Mouse (Mus musculus): ENCODE measurements around the gene Brip1.
A peak's percentile ranks its signal among the peaks of the same experiment; 100 is the strongest.
"Not testable (repeated sequence)": the region's sequence is repeated elsewhere in the genome, so short reads cannot be mapped to it uniquely, and the experiment has no call there.

Brip1 gene

DNA sequence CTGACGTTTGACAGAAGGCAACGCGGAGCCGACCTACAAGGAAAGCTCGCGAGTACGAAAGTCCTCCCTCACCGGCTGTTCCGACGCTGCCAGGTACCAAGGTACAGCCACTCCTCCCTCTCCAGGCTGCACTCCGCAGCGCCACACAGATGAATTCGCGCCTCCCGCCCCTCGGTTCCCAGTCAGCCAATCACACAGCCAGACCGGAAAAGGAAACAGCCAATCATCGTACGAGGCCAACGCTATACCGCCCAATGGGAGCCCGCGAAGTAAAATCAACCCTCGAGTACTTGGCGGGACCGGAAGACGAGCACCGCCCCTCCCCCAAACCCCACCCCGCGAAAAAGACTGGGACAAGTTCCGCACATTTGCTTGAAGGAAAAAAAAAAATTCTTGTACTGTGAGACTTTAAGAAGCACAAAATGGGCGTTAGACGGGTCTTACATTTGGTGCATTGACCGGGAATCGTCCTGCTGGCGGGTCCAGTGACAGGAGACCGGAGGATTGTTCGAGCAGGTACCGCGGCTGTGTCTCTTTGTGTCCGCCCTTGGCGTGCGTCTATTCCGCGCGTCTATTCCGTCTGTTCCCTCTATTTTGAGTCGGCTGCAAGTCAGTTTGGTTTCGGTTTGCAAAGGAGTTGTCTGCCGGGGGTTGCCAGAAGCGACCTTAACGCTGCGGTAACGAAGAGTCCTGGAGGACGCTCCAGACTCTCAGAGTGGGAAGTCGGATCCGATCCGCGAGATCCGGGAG lies at the start of gene Brip1:
Brip1 (minus strand) TSS at position 157 of the 750 bp plus-strand sequence.
- DNase-seq (ENCODE audit: low spot score in 2 of 2): peak; percentile 85 to 88

- no peak for DNase-seq (ENCODE audit: low spot score in 2 of 2)
Measured at GRCm38 (mm10) chr11:86232446-86232845, 31.5 kb upstream of the Brip1 start.

DNA sequence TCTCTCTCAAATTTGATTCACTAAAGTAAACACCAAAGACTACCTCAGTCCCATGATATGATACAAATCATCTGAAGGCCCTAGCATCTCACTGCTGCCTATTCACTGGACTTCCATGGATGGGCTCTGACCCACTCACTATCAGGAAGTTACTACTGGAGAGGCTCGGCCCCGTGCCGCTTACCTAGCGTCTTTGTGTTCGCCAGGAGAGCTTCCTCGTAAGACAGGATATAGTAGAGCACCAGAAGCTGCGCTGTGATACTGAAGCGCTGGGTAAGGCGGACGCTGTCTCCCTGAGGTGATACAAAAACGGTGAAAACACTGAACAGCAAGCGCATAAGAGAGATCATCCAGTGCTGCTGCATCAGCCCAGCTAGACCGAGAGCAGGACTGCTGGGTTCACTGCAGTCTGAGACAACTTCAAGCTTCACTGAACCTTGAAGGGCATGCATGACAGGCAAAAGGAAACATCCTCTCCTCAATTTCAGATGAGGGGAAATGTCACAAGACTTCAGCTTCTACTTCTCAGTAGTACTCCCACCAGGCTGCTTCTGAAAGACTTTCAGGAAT lies 30.9 kb upstream of the Brip1 start:
- DNase-seq (ENCODE audit: low spot score in 2 of 2): no peak

DNA sequence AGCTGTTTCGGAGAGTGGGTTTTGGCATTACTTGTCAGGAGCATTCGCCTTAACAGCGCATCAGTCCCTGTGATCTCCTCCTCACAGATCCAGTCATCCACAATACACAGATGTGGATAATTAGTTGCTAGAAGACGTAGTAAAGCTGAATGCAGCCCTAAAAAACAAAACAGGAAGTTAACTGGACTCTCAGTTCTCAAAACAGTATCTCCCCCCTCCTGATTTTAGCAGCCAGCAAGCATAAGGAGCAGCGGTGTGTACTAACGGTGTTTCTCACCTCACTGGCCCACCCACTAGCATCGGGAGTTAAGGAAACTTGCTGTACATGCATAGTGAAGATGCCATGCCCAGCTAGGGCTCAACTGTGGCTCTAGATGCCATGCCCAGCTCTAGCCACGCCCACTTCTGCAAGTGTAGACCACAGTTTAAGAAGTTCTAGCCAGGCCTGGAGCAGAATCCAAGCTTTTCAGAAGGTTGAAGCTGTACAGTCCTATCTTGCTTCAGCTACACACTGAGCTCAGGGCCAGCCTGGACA lies 25.7 kb upstream of the Brip1 start:
- no peak for DNase-seq (ENCODE audit: low spot score in 2 of 2)

GRCm38 (mm10) chr11:86225761-86226160 lies 24.8 kb upstream of the Brip1 start:
- no peak for DNase-seq (ENCODE audit: low spot score in 2 of 2)

- DNase-seq (ENCODE audit: low spot score in 2 of 2): no peak
Measured at GRCm38 (mm10) chr11:86211803-86212202, 10.8 kb upstream of the Brip1 start.

GRCm38 (mm10) chr11:86209123-86209522 lies 8.1 kb upstream of the Brip1 start:
- DNase-seq (ENCODE audit: low spot score in 2 of 2): no peak

DNA sequence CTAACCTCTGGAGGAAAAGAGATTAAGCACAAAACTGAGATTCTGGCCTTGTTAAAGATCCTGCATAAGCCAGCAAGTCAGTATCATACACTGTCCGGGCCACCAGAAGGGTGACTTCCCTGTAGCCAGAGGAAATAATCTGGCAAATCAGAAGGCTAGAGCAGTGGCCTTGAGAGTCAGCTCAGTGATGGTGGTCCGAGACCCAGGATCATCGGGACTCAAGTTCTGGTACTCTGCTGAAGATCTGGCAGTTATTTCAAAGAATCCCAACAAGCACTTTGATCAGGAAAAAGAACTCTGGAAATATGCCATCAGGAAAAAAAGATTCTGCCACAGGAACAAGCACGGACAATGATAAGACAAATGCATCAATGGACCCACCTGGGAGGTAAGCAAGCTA lies 4.9 kb upstream of the Brip1 start:
- DNase-seq (ENCODE audit: low spot score in 2 of 2): no peak

- DNase-seq (ENCODE audit: low spot score in 2 of 2): no peak
Measured at GRCm38 (mm10) chr11:86205031-86205430, 4.0 kb upstream of the Brip1 start.

DNA sequence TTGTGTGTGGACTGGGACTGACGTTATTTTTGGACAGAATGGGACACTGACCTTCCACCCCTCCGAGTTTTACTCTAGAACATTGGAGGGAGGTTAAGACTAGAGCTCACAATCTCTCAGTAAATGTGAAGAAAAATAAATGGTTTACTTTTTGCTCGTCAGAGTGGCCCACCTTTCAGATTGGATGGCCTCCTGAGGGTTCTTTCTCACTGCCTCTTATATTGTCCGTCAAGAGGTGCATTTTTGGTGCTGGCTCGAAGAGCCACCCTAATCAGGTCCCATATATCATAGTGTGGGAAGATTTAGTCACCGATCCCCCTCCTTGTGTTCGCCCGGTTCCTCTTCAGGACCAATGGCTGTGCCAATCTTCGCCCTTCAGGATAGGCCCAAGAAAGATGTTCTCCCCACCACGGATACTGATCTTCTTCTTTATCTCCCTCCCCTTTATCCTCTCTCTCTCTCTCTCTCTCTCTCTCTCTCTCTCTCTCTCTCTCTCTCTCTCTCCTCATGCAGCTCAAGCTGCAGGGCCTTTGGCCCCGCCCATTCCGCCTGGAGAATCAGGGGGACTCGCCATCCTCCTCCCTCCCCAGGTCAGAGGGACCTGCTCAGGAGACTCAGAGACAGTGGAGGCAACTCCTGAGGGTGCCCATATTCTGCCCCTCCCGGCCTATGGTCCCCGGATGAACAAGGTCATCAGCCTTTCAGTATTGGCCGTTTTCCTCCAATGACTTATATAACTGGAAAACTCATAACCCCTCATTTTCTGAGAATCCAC lies 1.1 kb upstream of the Brip1 start:
- DNase-seq (ENCODE audit: low spot score in 2 of 2): no peak

DNA sequence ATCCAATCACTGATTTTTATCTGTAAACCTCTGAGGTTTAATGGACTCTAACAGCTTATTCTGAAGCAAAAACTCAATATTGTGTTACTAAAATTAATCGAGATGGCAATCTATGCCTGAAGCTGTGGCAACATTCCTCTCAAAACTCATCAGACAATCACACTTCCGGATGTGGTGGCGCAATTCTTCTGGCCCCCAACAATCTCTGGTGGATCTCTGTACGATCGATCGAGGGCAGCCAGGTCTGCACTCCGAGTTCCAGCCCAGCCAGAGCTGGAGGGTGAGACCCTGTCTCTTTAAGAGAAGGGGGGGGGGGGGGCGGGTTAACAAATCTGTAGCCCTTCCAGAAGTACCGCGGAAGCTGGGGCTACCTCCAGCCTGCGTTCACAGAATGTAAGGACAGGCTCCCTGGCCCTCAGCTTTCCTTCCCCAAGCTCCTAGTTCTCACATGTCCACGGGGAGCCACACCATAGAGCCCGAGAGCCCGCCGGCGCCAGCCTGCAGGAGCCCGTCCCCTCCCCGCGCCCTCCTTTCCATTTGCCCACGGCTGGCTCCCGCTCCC lies 452 bp downstream of the Brip1 start:
- no peak for DNase-seq (ENCODE audit: low spot score in 2 of 2)

DNA sequence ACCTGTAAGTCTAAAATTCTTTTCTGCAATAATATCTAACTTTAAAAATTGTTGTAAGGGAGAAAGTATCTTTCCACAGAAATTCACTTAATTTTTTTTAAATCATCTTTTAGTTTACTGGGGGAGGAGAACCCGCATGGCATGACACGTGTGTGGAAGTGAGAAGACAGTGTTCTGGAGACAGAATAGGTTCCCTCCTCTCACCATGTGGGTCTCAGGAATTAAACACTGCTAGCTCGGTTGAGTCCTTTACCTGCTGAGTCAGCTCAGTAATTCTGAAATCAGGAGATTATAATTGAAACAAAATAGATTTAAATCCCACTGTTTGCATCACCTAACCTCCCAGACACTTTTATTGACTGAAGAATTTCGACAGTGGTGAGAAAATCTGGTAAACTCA lies 1.3 kb downstream of the Brip1 start:
- DNase-seq (ENCODE audit: low spot score in 2 of 2): no peak

DNA sequence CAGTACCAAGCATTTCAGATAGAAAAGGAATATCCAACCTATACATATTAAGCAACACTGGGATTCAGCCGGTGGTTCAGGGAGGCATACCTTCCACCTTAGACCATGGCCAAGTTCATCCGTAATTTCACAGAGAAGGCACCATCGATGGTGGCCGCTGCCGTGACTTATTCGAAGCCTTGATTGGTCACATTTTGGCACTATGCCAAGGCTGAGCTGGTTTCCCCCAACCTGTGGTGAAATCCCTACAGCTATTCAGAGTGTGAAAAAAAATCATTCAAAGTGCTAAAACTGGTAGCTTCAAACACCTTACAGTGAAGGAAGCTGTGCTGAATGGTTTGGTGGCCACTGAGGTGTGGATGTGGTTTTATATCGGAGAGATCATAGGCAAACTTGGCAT lies 15.8 kb downstream of the Brip1 start:
- not testable (repeated sequence) for DNase-seq (ENCODE audit: low spot score in 2 of 2)

GRCm38 (mm10) chr11:86175833-86176232 lies 25.2 kb downstream of the Brip1 start:
- DNase-seq (ENCODE audit: low spot score in 2 of 2): no peak

DNA sequence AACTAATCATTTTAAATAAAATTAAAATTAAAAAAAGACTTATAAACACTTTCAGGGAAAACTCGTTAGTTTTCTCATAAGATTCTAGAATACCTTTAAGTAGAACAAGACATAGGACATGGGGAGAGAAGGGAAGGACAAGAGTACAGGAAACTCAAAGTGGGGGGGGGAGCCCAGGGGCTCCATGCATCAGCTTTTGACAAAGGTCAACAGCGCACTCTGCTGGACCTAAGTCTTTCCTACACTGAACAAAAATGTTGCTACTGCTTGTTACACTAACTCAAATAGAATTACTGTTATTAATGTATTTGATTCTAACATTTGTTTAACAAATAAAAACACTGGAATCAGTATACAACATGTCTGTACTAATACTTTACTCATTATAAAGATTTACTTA lies 26.8 kb downstream of the Brip1 start:
- DNase-seq (ENCODE audit: low spot score in 2 of 2): peak; percentile 6 to 42

GRCm38 (mm10) chr11:86170743-86171142 lies 30.2 kb downstream of the Brip1 start:
- no peak for DNase-seq (ENCODE audit: low spot score in 2 of 2)

- no peak for DNase-seq (ENCODE audit: low spot score in 2 of 2)
Measured at GRCm38 (mm10) chr11:86160251-86160650, 40.7 kb downstream of the Brip1 start.

- no peak for DNase-seq (ENCODE audit: low spot score in 2 of 2)
Measured at GRCm38 (mm10) chr11:86158950-86159349, 42.0 kb downstream of the Brip1 start.

DNA sequence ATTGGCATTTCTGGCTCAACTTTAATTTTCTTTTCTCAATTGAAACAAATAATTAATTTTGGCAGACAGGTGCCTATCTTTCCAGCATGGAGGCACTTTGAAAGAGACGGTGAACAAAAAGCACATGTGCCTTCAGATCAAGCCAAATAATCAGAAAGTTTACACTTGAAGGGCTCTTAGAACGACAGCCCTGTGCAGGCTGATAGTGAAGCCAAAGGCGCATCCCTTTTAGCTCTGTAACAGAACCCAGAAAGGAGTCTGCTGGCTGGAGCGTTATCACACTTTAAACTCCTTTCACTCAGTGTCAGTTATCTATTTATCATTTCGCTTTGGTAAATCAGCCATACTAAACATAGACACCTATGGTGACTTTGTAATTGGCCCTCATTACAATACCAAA lies 45.4 kb downstream of the Brip1 start:
- no peak for DNase-seq (ENCODE audit: low spot score in 2 of 2)

DNA sequence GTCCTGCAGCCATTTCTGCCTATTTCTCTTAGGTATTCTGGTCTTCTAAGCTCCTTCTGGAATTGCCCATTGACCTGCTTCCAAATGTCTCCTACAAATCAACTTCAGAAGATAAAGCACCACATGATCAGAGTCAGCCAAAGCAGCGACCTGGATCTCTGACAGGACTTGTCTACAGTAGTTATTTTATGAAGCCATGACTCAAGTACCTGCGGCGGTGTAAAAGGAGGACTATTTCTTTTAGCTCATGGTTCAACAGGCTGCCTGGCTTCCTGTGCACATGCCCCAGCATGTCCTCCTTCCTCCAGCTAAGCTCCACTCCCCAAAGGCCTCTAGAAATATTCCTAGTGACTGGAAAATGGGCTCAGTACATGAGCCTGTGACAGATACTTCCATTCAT lies 69.7 kb downstream of the Brip1 start:
- no peak for DNase-seq (ENCODE audit: low spot score in 2 of 2)

GRCm38 (mm10) chr11:86117078-86117869 lies 83.7 kb downstream of the Brip1 start:
- no peak for DNase-seq (ENCODE audit: low spot score in 2 of 2)
